Mouse (Mus musculus) brain, adult 2 months (tissue): ENCODE measurements around the gene Sac3d1.
A peak's percentile ranks its signal among the peaks of the same experiment; 100 is the strongest.

Source experiments
- DNase-seq: peaks from one replicate; pipeline ENCODE4 v3.0.0; 2011; ENCODE audit warnings: low read depth, low spot score

The Sac3d1 gene

DNA sequence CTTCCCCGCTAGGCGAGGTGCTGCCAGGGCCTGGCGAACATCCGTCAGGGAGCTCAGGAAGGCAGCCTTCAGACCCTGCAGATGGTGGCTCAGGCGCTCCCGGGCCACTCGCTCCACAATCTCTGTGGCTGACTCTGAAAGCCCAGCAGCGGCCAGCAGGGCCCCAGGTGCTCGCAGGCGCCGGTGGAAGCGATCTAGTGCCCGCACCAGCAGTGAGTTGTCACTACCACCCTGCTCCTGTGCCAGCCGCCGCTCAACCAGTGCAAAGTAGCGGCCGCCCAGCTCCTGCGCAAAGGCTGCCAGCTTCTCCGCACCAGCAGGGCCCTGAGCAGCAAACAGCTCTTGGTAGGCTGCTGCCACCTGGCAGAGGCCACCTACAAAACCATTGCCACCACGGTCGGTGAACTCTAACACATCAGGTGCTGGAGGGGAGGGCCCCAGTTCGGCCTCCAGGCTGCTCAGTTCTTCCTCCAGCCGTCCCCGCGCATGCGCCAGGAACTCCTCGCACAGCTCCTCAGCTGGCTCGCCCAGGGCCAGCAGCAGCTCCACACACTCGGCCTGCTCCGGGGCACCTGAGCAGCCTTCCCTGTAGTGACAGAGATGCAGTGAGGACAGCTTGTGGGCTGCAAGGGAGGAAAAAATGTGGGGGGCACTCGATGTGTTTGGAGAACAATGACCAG lies 47.7 kb downstream of the Sac3d1 start:
- no peak for DNase-seq

DNA sequence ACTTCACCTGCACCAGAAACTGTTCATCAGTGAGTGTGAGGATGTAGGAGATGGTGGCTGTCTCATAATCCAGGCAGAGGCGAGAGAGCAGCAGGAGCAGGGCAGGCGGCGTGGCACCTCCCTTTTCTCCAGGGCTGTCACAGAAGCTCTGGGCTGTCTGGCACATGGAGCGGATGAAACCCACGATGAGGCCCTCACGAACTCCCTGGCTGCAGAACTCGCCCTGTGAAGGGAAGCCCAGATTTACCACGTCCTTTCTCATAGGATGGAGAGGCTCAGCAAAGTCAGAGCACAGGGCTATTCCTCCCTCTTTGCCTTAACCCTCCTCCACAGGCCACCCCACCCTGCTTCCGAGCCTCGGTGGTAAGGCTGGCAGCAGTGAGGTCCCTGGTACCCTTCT lies 48.6 kb downstream of the Sac3d1 start:
- no peak for DNase-seq

- no peak for DNase-seq
Observed at GRCm38 (mm10) chr19:6068951-6069350, 49.5 kb downstream of the Sac3d1 start.

- peak; percentile 92 for DNase-seq
Observed at GRCm38 (mm10) chr19:6067724-6068415, 50.6 kb downstream of the Sac3d1 start, which contains the start of gene Tm7sf2. Gene Tm7sf2, minus strand, starts transcription at chr19:6068373.

DNA sequence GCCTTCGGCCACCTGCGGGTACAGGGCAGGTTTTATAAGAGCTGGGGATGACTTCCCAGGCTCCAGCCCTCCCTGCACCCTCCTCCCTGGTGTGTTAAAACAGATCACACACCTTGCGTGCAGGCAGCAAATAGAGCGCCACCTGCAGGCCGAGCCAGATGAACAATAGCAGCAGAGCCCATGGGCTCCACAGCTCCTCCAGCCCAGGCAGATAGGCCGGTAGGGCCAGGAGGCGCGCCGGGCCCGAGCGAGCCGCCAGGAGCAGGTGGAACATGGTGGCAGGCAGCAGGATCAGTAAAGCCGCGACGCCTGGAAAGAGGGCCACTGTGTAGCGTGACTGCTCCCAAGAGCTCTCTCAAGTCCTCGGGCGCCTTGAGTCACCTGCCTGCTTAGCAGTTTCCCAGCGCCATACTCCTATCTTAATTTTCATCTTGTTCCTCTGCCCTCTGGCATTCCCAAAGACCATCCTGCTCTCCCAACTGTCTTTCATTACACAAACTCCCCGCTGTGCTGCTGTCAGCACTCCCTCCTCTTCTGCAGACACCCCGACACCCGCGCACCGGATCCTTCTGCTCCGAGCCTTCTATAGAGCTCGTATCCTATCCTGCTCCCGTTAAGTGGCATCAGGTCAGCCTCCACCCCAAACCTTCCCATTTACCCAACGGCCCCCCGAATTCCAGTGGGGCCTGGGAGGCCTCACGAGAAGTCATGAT lies 51.3 kb downstream of the Sac3d1 start:
- DNase-seq = peak; percentile 95

GRCm38 (mm10) chr19:6066571-6066970 lies 51.9 kb downstream of the Sac3d1 start:
- no peak for DNase-seq
